Mouse (Mus musculus): ENCODE measurements at regions not wholly inside any gene's neighbourhood (a gene's known extent, or its start where the extent isn't known, plus 50 kb on each side); places are given as distances from the start of the nearest gene placed in this dataset. TPM values are rescaled to one million over a fixed set of nuclear protein-coding genes. Genes with fewer than 3 reads are reported as not detected.

Small RNA genes in the stretch of these regions (microRNA-seq; reads per million reads assigned to microRNA genes)
- gene Mir8117 = not detected
